Mouse (Mus musculus) embryonic fibroblast, embryonic 13.5 days (primary cell): ENCODE results near the gene Tmem56. TPM values are rescaled to one million over a fixed set of nuclear protein-coding genes. Genes with fewer than 3 reads are reported as not detected.

Source experiments
- H3K27ac ChIP-seq: 2 replicates; pipeline ENCODE4 v1.5.1; 2012; ENCODE audit warnings: low read length, control low read depth, inconsistent platforms; ENCODE audit not compliant: insufficient read depth
- H3K4me1 ChIP-seq: 2 replicates; pipeline ENCODE4 v1.6.1; 2011; ENCODE audit warnings: low read length; ENCODE audit not compliant: control insufficient read depth, insufficient read depth
- H3K4me3 ChIP-seq: 2 replicates; pipeline ENCODE4 v1.5.1; 2011; ENCODE audit warnings: mild to moderate bottlenecking, control low read depth, low read length; ENCODE audit not compliant: insufficient read depth
- CTCF ChIP-seq: IDR thresholded peaks from 2 replicates; pipeline ENCODE4 v1.5.1; 2011; ENCODE audit warnings: mild to moderate bottlenecking, control low read depth, low read length, moderate library complexity, borderline replicate concordance; ENCODE audit not compliant: insufficient read depth
- POLR2A ChIP-seq: IDR thresholded peaks from 2 replicates; pipeline ENCODE4 v1.6.1; 2011; ENCODE audit warnings: low read depth, mild to moderate bottlenecking, control low read depth, low read length, moderate library complexity
- polyA plus RNA-seq: library from polyadenylated mRNA; stranded (reverse); fragments of >200 nt; gene quantifications from 2 replicates; pipeline ENCODE4 v1.2.4, GENCODE M21; 2011; ENCODE audit warnings: low read depth; ENCODE audit not compliant: missing spikeins, insufficient read length

Tmem56 gene
- polyA plus RNA-seq, 1 experiment, result 1.1 TPM

- TF ChIP-seq POLR2A, result no peak
- TF ChIP-seq CTCF, result no peak
- Histone ChIP-seq H3K27ac (no peak overlapping the region), H3K4me3 (no peak overlapping the region), H3K4me1 (peaks cover 2% of the 10 kb centered on the region; the same call in 1 of the 2 replicates)
Observed at GRCm38 (mm10) chr3:121312426-121312825, 29.5 kb upstream of the Tmem56 start.

- TF ChIP-seq CTCF, result no peak
- TF ChIP-seq POLR2A, result no peak
- Histone ChIP-seq H3K4me3 (no peak overlapping the region), H3K27ac (no peak overlapping the region), H3K4me1 (peaks cover 2% of the 10 kb centered on the region; the same call in 1 of the 2 replicates)
Observed at GRCm38 (mm10) chr3:121309896-121310714, 27.2 kb upstream of the Tmem56 start.

- no peak overlapping the region for H3K4me3 ChIP-seq
- H3K27ac ChIP-seq, result no peak overlapping the region
- peaks cover 2% of the 10 kb centered on the region; the same call in 1 of the 2 replicates for H3K4me1 ChIP-seq
- TF ChIP-seq CTCF (no peak), POLR2A (no peak)
Observed at GRCm38 (mm10) chr3:121309429-121309828, 26.5 kb upstream of the Tmem56 start.

GRCm38 (mm10) chr3:121308935-121309334, 26.0 kb upstream of the Tmem56 start:
- peaks cover 2% of the 10 kb centered on the region; the same call in 1 of the 2 replicates for H3K4me1 ChIP-seq
- TF ChIP-seq POLR2A, result no peak
- no peak overlapping the region for H3K4me3 ChIP-seq
- no peak overlapping the region for H3K27ac ChIP-seq

- TF ChIP-seq CTCF (peak; percentile 89), POLR2A (no peak)
- Histone ChIP-seq H3K27ac (no peak overlapping the region), H3K4me1 (no peaks in the 10 kb centered on the region), H3K4me3 (no peak overlapping the region)
Observed at GRCm38 (mm10) chr3:121307532-121308234, 24.8 kb upstream of the Tmem56 start.

GRCm38 (mm10) chr3:121306641-121307040, 23.7 kb upstream of the Tmem56 start:
- Histone ChIP-seq H3K27ac (no peak overlapping the region), H3K4me1 (no peaks in the 10 kb centered on the region), H3K4me3 (no peak overlapping the region)
- peak; percentile 29; the same call in 1 of the 2 replicates for TF ChIP-seq CTCF
- no peak for TF ChIP-seq POLR2A

GRCm38 (mm10) chr3:121294200-121294599, 11.3 kb upstream of the Tmem56 start:
- Histone ChIP-seq H3K27ac (no peak overlapping the region), H3K4me3 (no peak overlapping the region), H3K4me1 (peaks cover 9% of the 10 kb centered on the region)
- TF ChIP-seq POLR2A, result no peak

GRCm38 (mm10) chr3:121291560-121292258, 8.8 kb upstream of the Tmem56 start, which contains the start of gene Alg14:
Alg14 (plus strand) TSS chr3:121291773.
- Histone ChIP-seq H3K27ac (peak within 1 kb of the TSS; percentile 90), H3K4me1 (peaks cover 7% of the 10 kb centered on the region; the same call in 1 of the 2 replicates), H3K4me3 (peak within 1 kb of the TSS; percentile 67)
- TF ChIP-seq POLR2A (peak; percentile 91), CTCF (no peak)

- TF ChIP-seq POLR2A, result no peak
- TF ChIP-seq CTCF, result no peak
- H3K4me1 ChIP-seq, result peaks cover 7% of the 10 kb centered on the region; the same call in 1 of the 2 replicates
- peak overlapping the region; percentile 75 for H3K27ac ChIP-seq
- H3K4me3 ChIP-seq, result peak overlapping the region; percentile 59
Observed at GRCm38 (mm10) chr3:121291225-121291559, 8.3 kb upstream of the Tmem56 start.

- Histone ChIP-seq H3K4me3 (peak overlapping the region; percentile 59), H3K27ac (peak overlapping the region; percentile 75; the same call in 1 of the 2 replicates)
Observed at GRCm38 (mm10) chr3:121290681-121291080, 7.8 kb upstream of the Tmem56 start.

More at GRCm38 (mm10) chr3:121290681-121291080, 7.8 kb upstream of the Tmem56 start:
- H3K4me1 ChIP-seq, result peaks cover 7% of the 10 kb centered on the region; the same call in 1 of the 2 replicates
- TF ChIP-seq CTCF (no peak), POLR2A (no peak)
